Mouse (Mus musculus) adipose tissue, adult 10 weeks (tissue): ENCODE results near the gene Olfr692. TPM values are rescaled to one million over a fixed set of nuclear protein-coding genes. Genes with fewer than 3 reads are reported as not detected.

ENCODE experiments used
- polyA plus RNA-seq: library from polyadenylated mRNA; stranded (reverse); fragments of 350-450 nt; fragmentation: Illumina TruSeq; extraction: RNeasy Lipid Tissue Mini Kit (QIAGEN cat#74804); gene quantifications from one replicate; pipeline ENCODE4 v1.2.3, GENCODE M21; 2014; ENCODE audit warnings: low read depth, low replicate concordance

Gene Olfr692
- polyA plus RNA-seq = not detected

GRCm38 (mm10) chr7:105367930-105368329 lies at the start of gene Olfr692:
Gene Olfr692, plus strand, starts transcription at chr7:105368230.

GRCm38 (mm10) chr7:105334004-105334403 lies 34.0 kb upstream of the Olfr692 start, which contains the start of gene Olfr690:
Gene Olfr690, minus strand, starts transcription at chr7:105334104.

GRCm38 (mm10) chr7:105342170-105342569 lies 25.9 kb upstream of the Olfr692 start, which contains the start of gene Olfr691:
Gene Olfr691, minus strand, starts transcription at chr7:105342270.

GRCm38 (mm10) chr7:105374866-105375265 lies 6.8 kb downstream of the Olfr692 start, which contains the start of gene Gm5901:
Gene Gm5901, plus strand, starts transcription at chr7:105375038.

GRCm38 (mm10) chr7:105399935-105400624 lies 32.0 kb downstream of the Olfr692 start, which contains the start of gene Fam160a2:
Gene Fam160a2, minus strand, starts transcription at chr7:105400054.

GRCm38 (mm10) chr7:105404268-105404667 lies 36.2 kb downstream of the Olfr692 start, which contains the start of gene Cnga4:
Gene Cnga4, plus strand, starts transcription at chr7:105404568.

Other genes starting within 250 kb of the Olfr692 start
- gene Olfr683, start 221.2 kb upstream of the Olfr692 start, polyA plus RNA-seq = not detected
- gene Olfr684, start 204.6 kb upstream of the Olfr692 start, polyA plus RNA-seq = not detected
- gene Olfr685, start 182.2 kb upstream of the Olfr692 start, polyA plus RNA-seq = not detected
- gene Olfr686, start 160.7 kb upstream of the Olfr692 start, polyA plus RNA-seq = not detected
- not detected for gene Olfr688, start 80.1 kb upstream of the Olfr692 start, polyA plus RNA-seq
- gene Olfr689, start 57.1 kb upstream of the Olfr692 start, polyA plus RNA-seq = not detected
- gene Olfr690, start 34.1 kb upstream of the Olfr692 start, polyA plus RNA-seq = not detected
- not detected for gene Olfr691, start 26.0 kb upstream of the Olfr692 start, polyA plus RNA-seq
- gene Gm5901, start 6.8 kb downstream of the Olfr692 start, polyA plus RNA-seq = 4.3 TPM
- gene Fam160a2, start 31.8 kb downstream of the Olfr692 start, polyA plus RNA-seq = 29.8 TPM
- 0.62 TPM for gene Cnga4, start 36.3 kb downstream of the Olfr692 start, polyA plus RNA-seq
- 0.45 TPM for gene Cckbr, start 57.5 kb downstream of the Olfr692 start, polyA plus RNA-seq
- 105 TPM for gene Cavin3, start 114.1 kb downstream of the Olfr692 start, polyA plus RNA-seq
- 58.4 TPM for gene Smpd1, start 186.1 kb downstream of the Olfr692 start, polyA plus RNA-seq
- gene Apbb1, start 213.4 kb downstream of the Olfr692 start, polyA plus RNA-seq = 9.9 TPM
- 1.1 TPM for gene Hpx, start 231.9 kb downstream of the Olfr692 start, polyA plus RNA-seq